Mouse (Mus musculus) testis, adult 10 weeks (tissue): ENCODE results near the gene Bsnd. TPM values are rescaled to one million over a fixed set of nuclear protein-coding genes. Genes with fewer than 3 reads are reported as not detected.

Experiments used
- polyA plus RNA-seq: library from polyadenylated mRNA; stranded (reverse); fragments of 350-450 nt; fragmentation: Illumina TruSeq; extraction: RNeasy Lipid Tissue Mini Kit (QIAGEN cat#74804); gene quantifications from one replicate; pipeline ENCODE4 v1.2.3, GENCODE M21; 2014; ENCODE audit warnings: low read depth, low replicate concordance

The Bsnd gene
- polyA plus RNA-seq, result not detected

DNA sequence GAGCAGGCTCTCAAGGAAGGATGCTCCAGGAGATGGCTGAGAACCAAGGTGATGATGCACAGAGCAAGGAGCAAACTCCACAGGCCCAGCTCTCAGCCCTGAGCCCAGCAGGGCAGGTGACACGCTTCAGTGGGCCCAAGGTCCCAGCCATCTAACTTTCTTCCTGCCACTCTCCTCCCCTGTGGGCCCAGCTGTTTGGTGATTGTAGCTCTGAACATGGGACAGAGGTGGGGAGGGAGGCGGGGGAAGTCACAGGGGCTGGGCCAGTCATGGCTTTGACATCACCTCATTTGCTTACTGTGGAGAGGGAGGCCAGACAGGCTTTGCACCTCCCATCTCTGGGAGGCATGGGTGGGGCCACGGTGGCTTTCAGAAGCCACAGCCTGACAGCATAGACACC lies at the start of gene Bsnd:
Gene Bsnd (minus strand): TSS at position 168 of the 400 bp plus-strand sequence.

Other genes starting within 250 kb of the Bsnd start
- 33.8 TPM for gene Usp24, start 176.1 kb downstream of the Bsnd start, polyA plus RNA-seq
- not detected for gene Pcsk9, start 28.0 kb downstream of the Bsnd start, polyA plus RNA-seq
- 2.3 TPM for gene Dhcr24, start 68.8 kb upstream of the Bsnd start, polyA plus RNA-seq
- gene Lexm, start 125.0 kb upstream of the Bsnd start, polyA plus RNA-seq, result 33.7 TPM
- not detected for gene Ttc22, start 130.1 kb upstream of the Bsnd start, polyA plus RNA-seq
- gene Pars2, start 158.8 kb upstream of the Bsnd start, polyA plus RNA-seq, result 0.60 TPM
- 142 TPM for gene Ttc4, start 186.7 kb upstream of the Bsnd start, polyA plus RNA-seq
- gene Mroh7, start 238.6 kb upstream of the Bsnd start, polyA plus RNA-seq, result 34.2 TPM
- not detected for gene Fam151a, start 241.6 kb upstream of the Bsnd start, polyA plus RNA-seq